Mouse (Mus musculus) liver, embryonic 16.5 days (tissue): Measurements from ENCODE around the gene Polr3gl. TPM values are rescaled to one million over a fixed set of nuclear protein-coding genes. Genes with fewer than 3 reads are reported as not detected.

ENCODE experiments used
- ATAC-seq: fragments of 200-750 bp; cut with Nextera tagmentation; 2 replicates; pipeline ENCODE4 v1.8.0; 2017; ENCODE audit warnings: low read depth, mild to moderate bottlenecking, moderate number of reproducible peaks, moderate library complexity
- H3K27ac ChIP-seq: fragments of 300-500 bp; sonication (generic); 2 replicates; pipeline ENCODE4 v1.5.1; 2014; ENCODE audit warnings: mild to moderate bottlenecking, low read length
- H3K27me3 ChIP-seq: fragments of 300-500 bp; sonication (generic); 2 replicates; pipeline ENCODE4 v1.6.1; 2014; ENCODE audit warnings: low read depth, low read length, mixed read lengths; ENCODE audit not compliant: control insufficient read depth, insufficient read depth
- H3K36me3 ChIP-seq: fragments of 300-500 bp; sonication (generic); 2 replicates; pipeline ENCODE4 v1.6.1; 2014; ENCODE audit warnings: mild to moderate bottlenecking; ENCODE audit not compliant: control insufficient read depth, insufficient read depth
- H3K4me1 ChIP-seq: fragments of 300-500 bp; sonication (generic); 2 replicates; pipeline ENCODE4 v1.6.1; 2014; ENCODE audit warnings: low read depth, low read length, mixed read lengths; ENCODE audit not compliant: control insufficient read depth
- H3K4me2 ChIP-seq: fragments of 300-500 bp; sonication (generic); 2 replicates; pipeline ENCODE4 v1.6.1; 2014; ENCODE audit warnings: low read depth, low read length, mixed read lengths
- H3K4me3 ChIP-seq: fragments of 300-500 bp; sonication (generic); 2 replicates; pipeline ENCODE4 v1.5.1; 2014; ENCODE audit warnings: low read depth, mild to moderate bottlenecking, low read length
- H3K9ac ChIP-seq: fragments of 300-500 bp; sonication (generic); 2 replicates; pipeline ENCODE4 v1.6.1; 2014; ENCODE audit warnings: low read depth, low read length
- H3K9me3 ChIP-seq: fragments of 300-500 bp; sonication (generic); replicated peaks from 2 replicates; pipeline ENCODE4 v1.6.1; 2016; ENCODE audit warnings: low read length; ENCODE audit not compliant: control insufficient read depth
- WGBS: fragments of 180-500 bp; shearing (Covaris S2); extraction: QIAGEN DNeasy Blood & Tissue Kit; methylation state at CpG from one replicate; pipeline ENCODE4 v1.1.7; 2014; ENCODE audit not compliant: insufficient replicate concordance; 5-methylcytosine and 5-hydroxymethylcytosine counted together
- polyA plus RNA-seq: library from polyadenylated mRNA; unstranded; fragments of >200 nt; fragmentation: Nextera tagmentation; extraction: Ambion mirVana; gene quantifications from 2 replicates; pipeline ENCODE4 v1.2.1, GENCODE M21; 2015

Gene Polr3gl
- 10.8 and 12.2 TPM in 2 replicates for polyA plus RNA-seq

DNA sequence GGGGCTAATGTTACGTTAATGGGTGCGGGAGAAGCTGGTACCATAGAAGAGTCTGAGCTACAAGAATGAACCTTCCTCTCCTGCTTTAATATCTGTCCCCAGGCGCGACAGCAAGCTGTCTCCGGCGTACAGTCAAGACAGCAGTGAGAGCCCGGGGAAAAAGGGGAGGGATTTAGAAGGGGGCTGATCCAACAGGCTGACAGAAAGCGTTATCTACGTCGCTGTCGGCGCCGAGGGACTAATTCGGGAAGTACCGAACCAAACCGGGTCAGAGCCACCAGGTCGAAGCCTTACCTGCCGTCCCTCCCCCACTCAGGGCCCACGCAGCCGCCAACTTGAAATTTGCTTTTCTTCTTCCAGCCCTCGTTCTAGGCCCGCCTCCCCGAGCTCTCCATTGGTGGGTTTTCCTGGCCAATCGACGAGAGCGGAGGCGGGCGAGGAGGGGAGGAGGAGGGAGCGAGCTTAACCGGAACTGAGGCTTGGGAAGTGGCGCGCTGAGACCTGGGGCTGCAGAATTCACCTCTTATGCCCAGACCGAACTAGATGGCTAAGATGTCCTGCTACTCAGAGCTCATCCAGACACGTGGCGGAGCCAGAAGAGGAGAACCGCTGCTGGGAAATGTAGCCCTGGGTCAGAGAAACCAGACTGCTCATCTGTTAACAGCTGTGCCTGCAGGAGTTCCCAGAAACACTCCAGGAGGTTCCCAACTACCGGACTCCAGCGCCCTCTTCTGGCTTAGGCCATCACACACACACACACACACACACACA lies at the start of gene Polr3gl:
TSS of gene Polr3gl (minus strand) at position 392 of the 771 bp plus-strand sequence.
- WGBS = 0% methylated on average over 36 of the region's 38 CpGs
- Histone ChIP-seq H3K9ac (peak within 1 kb of the TSS; percentile 88), H3K4me2 (peak within 1 kb of the TSS; percentile 88), H3K4me1 (peaks cover 31% of the 10 kb centered on the region), H3K9me3 (no peaks in the 10 kb centered on the region), H3K4me3 (peak within 1 kb of the TSS; percentile 83), H3K27me3 (peaks cover 42% of the 10 kb centered on the region), H3K36me3 (0 out of 2 replicates have a peak, but pooled peaks cover 3% of the 10 kb centered on the region), H3K27ac (peak within 1 kb of the TSS; percentile 91)
- peak; percentile 96 for ATAC-seq

DNA sequence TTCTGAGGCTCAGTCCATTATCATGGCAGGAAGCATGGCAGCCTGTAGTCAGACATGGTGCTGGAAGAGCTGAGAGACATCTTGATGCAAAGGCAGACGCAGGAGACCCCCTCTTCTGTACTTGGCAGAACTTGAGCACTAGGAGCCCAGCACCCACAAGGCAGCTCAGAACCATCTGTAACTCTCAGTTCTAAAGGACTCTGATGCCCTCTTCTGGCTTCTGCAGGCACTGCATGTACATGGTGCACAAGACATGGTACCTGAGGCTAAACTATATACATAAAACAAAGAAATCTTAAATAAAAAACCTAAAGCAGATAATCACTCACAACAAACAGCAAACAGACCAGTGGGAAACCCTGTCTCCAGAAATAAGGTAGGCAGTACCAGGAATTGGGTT lies 45.2 kb upstream of the Polr3gl start:
- no peaks in the 10 kb centered on the region for H3K27me3 ChIP-seq
- no peaks in the 10 kb centered on the region for H3K9me3 ChIP-seq
- H3K4me3 ChIP-seq = no peak overlapping the region
- peaks cover 2% of the 10 kb centered on the region; the same call in 1 of the 2 replicates for H3K36me3 ChIP-seq
- H3K27ac ChIP-seq = no peak overlapping the region
- H3K4me1 ChIP-seq = peaks cover 19% of the 10 kb centered on the region
- no peak for ATAC-seq
- 52% methylated on average over 1 of the region's 1 CpGs for WGBS
- no peak overlapping the region for H3K9ac ChIP-seq
- H3K4me2 ChIP-seq = no peak overlapping the region

DNA sequence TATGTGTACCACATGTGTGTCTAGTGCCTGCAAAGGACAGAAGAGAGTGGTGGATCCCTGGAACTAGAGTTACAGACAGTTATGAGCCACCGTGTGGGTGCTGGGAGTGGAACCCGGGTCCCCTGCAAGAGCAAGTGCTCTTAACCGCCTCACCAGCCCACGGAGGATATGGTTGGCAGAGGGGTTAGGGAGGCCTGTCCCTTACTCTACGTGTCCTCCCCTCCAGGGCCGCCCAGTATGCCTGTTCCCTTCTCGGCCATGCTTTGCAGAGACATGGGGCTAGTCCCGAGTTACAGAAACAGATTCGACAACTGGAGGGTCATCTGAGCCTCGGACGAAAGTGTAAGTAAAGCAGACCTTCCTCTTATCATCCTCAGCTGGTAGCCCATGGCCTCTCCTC lies 42.5 kb upstream of the Polr3gl start:
- Histone ChIP-seq H3K9ac (peak overlapping the region; percentile 96; the same call in 1 of the 2 replicates), H3K27ac (no peak overlapping the region), H3K4me1 (peaks cover 22% of the 10 kb centered on the region), H3K9me3 (no peaks in the 10 kb centered on the region), H3K36me3 (peaks cover 10% of the 10 kb centered on the region), H3K27me3 (no peaks in the 10 kb centered on the region), H3K4me2 (peak overlapping the region; percentile 83), H3K4me3 (peak overlapping the region; percentile 81)
- 45% methylated on average over 11 of the region's 11 CpGs for WGBS
- no peak for ATAC-seq

DNA sequence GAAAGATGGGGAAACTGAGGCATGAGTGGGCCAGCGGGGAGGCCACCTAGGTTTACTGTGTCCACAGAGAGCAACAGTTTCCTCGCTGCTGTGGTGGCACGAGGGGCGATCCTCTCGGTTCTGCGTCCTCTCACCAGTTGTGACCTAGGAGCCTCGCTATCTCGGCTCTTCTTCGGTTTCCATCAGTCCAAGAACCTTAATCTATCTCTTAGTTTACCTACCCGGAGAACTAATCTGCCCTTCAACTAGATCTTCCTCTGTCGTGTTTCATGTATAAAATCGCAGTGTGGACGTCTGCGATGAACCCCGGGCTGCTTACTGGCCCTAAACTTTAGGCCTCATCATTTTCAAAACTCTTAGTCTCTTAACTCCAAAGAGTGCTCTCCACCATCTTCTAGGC lies 41.9 kb upstream of the Polr3gl start:
- peaks cover 26% of the 10 kb centered on the region for H3K4me1 ChIP-seq
- WGBS = 5% methylated on average over 15 of the region's 15 CpGs
- peaks cover 11% of the 10 kb centered on the region for H3K36me3 ChIP-seq
- H3K4me3 ChIP-seq = peak overlapping the region; percentile 81
- H3K9me3 ChIP-seq = no peaks in the 10 kb centered on the region
- peak; percentile 9; the same call in 1 of the 2 replicates for ATAC-seq
- peak overlapping the region; percentile 96 for H3K9ac ChIP-seq
- H3K4me2 ChIP-seq = peak overlapping the region; percentile 83
- no peaks in the 10 kb centered on the region for H3K27me3 ChIP-seq
- H3K27ac ChIP-seq = peak overlapping the region; percentile 85

DNA sequence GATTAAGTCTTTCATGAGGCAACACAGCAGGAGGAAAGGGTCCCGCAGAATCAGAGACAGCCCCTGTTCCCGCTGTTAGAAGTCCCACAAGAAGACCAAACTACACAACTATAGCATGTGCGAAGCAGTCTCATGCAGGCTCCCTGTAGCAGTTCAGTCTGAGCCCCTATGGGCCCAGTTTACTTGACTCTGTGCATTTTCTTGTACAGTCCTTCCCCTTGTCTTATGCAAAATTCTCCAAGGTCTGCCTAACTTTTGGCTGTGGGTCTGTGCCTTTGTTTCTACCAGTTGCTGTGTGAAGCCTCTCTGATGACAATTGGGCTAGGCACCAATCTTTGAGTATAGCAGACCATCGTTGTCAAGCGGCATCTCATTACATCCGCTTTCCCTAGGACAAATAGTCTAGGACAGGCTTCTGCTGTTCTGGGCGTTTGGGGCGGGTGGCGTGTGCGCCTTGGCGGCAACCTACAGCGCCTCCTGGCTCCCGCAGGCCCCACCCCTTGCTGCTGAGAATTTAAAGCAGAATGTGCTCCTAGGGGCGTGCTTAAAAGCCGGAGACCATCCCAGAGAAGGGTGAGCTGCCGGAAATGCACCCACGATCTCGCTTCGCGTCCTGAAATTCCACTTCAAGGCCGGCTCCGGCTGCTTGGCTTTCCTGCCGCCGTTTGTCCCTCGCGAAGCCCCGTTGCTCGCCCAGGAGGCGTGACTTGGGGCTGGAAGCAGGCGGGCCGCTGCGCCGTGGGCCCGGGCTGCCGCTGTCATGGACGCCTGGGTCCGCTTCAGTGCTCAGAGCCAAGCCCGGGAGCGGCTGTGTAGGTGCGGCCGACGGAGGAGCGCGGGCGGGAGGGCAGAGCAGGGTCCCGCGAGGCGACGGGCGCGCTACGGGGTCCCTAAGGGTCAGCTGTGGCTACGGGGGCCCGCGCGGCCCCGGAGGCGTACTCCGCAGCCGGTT lies 41.2 kb upstream of the Polr3gl start, which contains the start of the genes Pex11b and Gm42957:
TSS of gene Pex11b (plus strand) at position 449 of the 952 bp plus-strand sequence.
TSS of gene Gm42957 (plus strand) at position 547 of the 952 bp plus-strand sequence.
- Histone ChIP-seq H3K27me3 (no peaks in the 10 kb centered on the region), H3K27ac (peak within 1 kb of the TSS; percentile 85), H3K9ac (peak within 1 kb of the TSS; percentile 96), H3K36me3 (peaks cover 9% of the 10 kb centered on the region), H3K4me2 (peak within 1 kb of the TSS; percentile 83), H3K4me3 (peak within 1 kb of the TSS; percentile 81), H3K4me1 (peaks cover 32% of the 10 kb centered on the region), H3K9me3 (no peaks in the 10 kb centered on the region)
- peak; percentile 88 for ATAC-seq
- 2% methylated on average over 60 of the region's 60 CpGs for WGBS

DNA sequence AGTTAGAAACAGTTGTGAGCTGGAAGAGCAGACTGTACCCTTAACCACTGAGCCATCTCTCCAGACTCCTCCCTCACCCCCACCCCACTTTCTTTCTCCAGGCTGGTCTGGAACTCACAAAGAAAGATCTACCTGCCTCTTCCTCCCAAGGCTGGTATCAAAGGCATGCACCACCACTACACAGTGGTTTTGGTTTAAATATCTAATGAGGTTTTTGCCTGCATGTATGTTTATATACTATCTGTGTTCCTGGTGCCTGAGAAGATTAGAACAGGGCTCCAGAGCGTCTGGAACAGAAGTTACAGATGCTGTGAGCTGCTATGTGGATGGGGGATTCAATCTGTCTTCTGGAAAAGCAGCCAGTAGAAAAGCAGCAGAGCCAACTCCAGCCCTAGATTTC lies 40.0 kb upstream of the Polr3gl start:
- Histone ChIP-seq H3K4me3 (no peak overlapping the region), H3K9ac (no peak overlapping the region), H3K36me3 (peaks cover 9% of the 10 kb centered on the region), H3K4me2 (no peak overlapping the region), H3K27me3 (no peaks in the 10 kb centered on the region), H3K4me1 (peaks cover 33% of the 10 kb centered on the region), H3K27ac (no peak overlapping the region), H3K9me3 (no peaks in the 10 kb centered on the region)
- WGBS = 51% methylated on average over 1 of the region's 1 CpGs
- ATAC-seq = no peak

DNA sequence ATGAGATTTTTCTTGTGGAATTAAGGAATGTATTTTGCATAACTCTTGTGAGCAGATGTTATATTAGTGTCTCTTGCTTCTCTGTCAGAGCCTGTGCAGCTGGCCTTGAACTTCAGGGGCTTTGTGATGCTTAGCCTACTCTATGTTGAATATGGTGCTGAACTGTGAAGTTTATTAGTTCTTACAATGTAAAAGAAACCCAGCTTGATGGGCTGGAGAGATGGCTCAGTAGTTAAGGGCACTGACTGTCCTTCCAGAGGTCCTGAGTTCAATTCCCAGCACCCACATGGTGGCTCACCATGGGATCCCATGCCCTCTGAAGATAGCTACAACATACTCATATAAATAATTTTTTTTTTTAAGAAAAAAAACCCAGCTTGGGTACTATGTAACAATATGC lies 38.1 kb upstream of the Polr3gl start:
- ATAC-seq = no peak
- H3K4me1 ChIP-seq = peaks cover 34% of the 10 kb centered on the region

DNA sequence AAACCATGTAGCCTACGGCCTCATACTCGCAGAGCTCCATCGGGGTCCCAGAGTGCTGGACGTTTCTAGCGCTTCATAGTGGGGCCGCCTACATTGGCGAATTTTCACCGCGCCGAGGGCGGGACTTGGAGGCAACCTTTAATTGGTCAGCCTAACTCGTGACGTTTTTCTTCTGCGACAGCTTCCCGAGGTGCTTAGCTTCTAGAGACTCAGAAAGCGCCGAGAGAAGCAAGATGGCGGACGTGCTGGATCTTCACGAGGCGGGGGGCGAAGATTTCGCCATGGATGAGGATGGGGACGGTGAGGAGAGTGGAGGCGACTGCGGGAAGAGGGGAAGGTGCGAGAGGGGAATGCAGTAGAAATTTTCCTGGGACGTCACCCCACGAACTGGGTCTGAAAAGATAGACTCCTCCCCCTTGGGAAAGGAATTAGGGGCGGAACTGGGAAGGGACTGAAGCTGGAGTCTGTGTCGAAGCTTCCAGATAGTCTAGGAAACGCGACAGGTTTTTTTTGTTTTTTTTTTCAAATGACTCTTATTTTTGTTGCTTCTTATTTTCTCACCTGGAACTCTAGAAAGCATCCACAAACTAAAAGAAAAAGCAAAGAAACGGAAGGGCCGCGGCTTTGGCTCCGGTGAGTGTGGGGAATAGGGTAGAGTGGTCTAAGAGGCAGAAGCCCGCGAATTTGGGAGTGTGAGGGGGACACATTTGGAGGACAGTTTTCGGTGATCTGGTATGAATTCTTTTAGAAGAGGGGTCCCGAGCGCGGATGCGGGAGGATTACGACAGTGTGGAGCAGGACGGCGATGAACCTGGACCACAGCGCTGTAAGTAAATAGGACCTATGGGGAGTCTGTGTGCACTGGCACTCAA lies 36.0 kb upstream of the Polr3gl start, which contains the start of gene Rbm8a:
TSS of gene Rbm8a (plus strand) at position 205 of the 872 bp plus-strand sequence.
- under 1% methylated on average over 48 of the region's 48 CpGs for WGBS
- Histone ChIP-seq H3K4me1 (peaks cover 22% of the 10 kb centered on the region), H3K36me3 (peaks cover 9% of the 10 kb centered on the region)

More for the DNA sequence above, 38.1 kb upstream of the Polr3gl start:
- peaks cover 9% of the 10 kb centered on the region for H3K36me3 ChIP-seq
- no peak overlapping the region for H3K4me3 ChIP-seq
- H3K27me3 ChIP-seq = no peaks in the 10 kb centered on the region
- H3K9me3 ChIP-seq = no peaks in the 10 kb centered on the region
- H3K4me2 ChIP-seq = no peak overlapping the region
- no peak overlapping the region for H3K27ac ChIP-seq
- no peak overlapping the region for H3K9ac ChIP-seq

More for the DNA sequence above, 36.0 kb upstream of the Polr3gl start, which contains the start of gene Rbm8a:
- Histone ChIP-seq H3K4me2 (peak within 1 kb of the TSS; percentile 84), H3K9me3 (no peaks in the 10 kb centered on the region), H3K27ac (peak within 1 kb of the TSS; percentile 77), H3K9ac (peak within 1 kb of the TSS; percentile 84), H3K4me3 (peak within 1 kb of the TSS; percentile 93), H3K27me3 (no peaks in the 10 kb centered on the region)
- peak; percentile 96 for ATAC-seq
